Mouse (Mus musculus): ENCODE data around the gene Rere. TPM values are rescaled to one million over a fixed set of nuclear protein-coding genes. Genes with fewer than 3 reads are reported as not detected.

Rere gene
- polyA plus RNA-seq, 1 experiment from 2014 or later: 44.4 TPM

DNA sequence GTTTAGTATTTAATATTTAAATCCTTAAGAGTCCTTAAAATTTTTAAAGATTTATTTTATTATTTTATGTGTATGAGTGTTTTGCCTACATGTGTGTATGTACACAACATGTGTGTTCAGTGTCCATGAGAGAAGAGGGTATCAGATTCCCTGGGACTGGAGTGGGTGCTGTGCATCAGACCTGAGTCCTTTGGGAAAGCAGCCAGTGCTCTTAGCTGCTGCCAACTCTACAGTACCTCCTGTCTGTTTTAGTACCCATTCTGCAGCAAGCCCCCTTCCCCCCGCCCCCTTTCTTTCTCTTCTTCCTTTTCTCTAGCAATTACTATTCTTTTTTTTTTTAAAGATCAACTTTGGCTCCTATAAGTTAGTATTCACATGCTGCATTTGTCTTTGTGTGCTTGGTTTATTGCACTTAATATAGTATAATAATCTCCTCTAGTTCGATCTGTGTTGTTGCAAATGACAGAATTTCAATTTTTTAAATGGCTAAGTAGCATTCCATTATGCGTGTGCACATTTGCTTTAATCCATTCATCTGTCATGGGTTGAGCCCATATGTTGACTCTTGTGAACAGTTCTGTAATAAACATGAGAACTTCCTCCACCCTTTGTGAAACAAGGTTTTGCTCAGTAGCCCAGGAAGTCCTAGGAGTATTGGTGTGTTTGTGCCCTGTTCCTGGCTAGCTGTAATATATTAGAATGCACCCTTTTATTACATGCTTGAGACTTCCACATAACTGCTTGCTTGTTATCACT, 43.8 kb downstream of the Rere start:
- H3K27me3 ChIP-seq (ENCODE audit: control insufficient read depth, insufficient read depth, low read length): no peaks in the 10 kb centered on the region
- peaks cover 6% of the 10 kb centered on the region; the same call in 1 of the 2 replicates for H3K4me1 ChIP-seq (replicated peaks; ENCODE audit: control insufficient read depth, insufficient read depth, low read length)
- no peak overlapping the region for H3K4me3 ChIP-seq (replicated peaks; ENCODE audit: low read length)
- no peak overlapping the region for H3K9ac ChIP-seq
- no peak for ATAC-seq (ENCODE audit: low FRiP score)
- no peak for DNase-seq (ENCODE audit: low spot score)
- no peaks in the 10 kb centered on the region for H3K36me3 ChIP-seq (replicated peaks; ENCODE audit: control insufficient read depth, insufficient read depth)
- H3K9me3 ChIP-seq (ENCODE audit: control insufficient read depth, low read length): no peaks in the 10 kb centered on the region
- WGBS: 71% methylated on average over 3 of the region's 3 CpGs
- H3K27ac ChIP-seq: no peak overlapping the region
- H3K4me2 ChIP-seq (replicated peaks): no peak overlapping the region

DNA sequence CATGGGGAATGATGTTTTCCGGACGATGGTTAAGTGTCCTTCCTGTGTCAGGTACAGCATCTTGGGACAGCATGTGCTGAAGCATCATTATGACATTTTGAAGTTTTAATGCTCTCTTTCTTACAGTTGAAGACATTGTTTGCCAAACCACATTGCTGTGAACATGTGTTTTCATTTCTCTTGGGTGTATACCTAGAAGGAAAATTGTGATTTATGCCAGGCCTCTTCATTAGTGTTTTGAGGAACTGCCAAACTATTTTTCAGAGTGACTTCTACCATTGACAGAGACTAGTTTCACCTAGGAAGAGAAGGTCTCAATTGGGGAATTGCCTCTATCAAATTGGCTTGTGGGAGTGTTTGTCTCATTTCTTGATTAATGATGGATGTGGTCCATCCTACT, 44.6 kb downstream of the Rere start:
- H3K9me3 ChIP-seq (ENCODE audit: control insufficient read depth, low read length): no peaks in the 10 kb centered on the region
- no peaks in the 10 kb centered on the region for H3K36me3 ChIP-seq (replicated peaks; ENCODE audit: control insufficient read depth, insufficient read depth)
- no peak for DNase-seq (ENCODE audit: low spot score)
- no peak overlapping the region for H3K4me3 ChIP-seq (replicated peaks; ENCODE audit: low read length)
- ATAC-seq (ENCODE audit: low FRiP score): no peak
- no peak overlapping the region for H3K4me2 ChIP-seq (replicated peaks)
- peaks cover 6% of the 10 kb centered on the region; the same call in 1 of the 2 replicates for H3K4me1 ChIP-seq (replicated peaks; ENCODE audit: control insufficient read depth, insufficient read depth, low read length)
- H3K27me3 ChIP-seq (ENCODE audit: control insufficient read depth, insufficient read depth, low read length): no peaks in the 10 kb centered on the region
- no peak overlapping the region for H3K9ac ChIP-seq
- H3K27ac ChIP-seq: 0 out of 2 replicates have a peak overlapping the region, but pooled peaks have one; percentile 32
- WGBS: 79% methylated on average over 2 of the region's 2 CpGs

DNA sequence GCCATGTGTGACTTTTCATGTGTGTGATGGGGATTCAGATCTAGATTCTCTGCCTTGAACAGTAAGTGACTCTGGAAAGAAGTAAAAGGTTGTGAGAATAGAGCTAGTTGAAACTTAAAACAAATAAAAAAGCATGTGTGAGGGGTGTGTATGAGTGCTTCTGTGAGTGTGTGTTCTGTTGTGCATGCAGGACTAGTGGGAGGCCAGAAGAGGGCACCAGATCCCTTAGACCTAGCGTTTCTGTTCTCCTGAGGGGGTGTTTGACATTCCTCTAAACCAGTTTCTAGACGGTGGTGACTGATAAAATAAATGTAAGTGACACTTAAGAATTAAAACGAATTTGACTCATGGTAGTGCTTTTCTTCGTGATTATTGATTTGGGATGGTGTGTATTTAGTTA, 46.0 kb downstream of the Rere start:
- DNase-seq (ENCODE audit: low spot score): no peak
- H3K27ac ChIP-seq: no peak overlapping the region
- H3K4me1 ChIP-seq (replicated peaks; ENCODE audit: control insufficient read depth, insufficient read depth, low read length): peaks cover 6% of the 10 kb centered on the region; the same call in 1 of the 2 replicates
- no peak overlapping the region for H3K9ac ChIP-seq
- no peak overlapping the region for H3K4me2 ChIP-seq (replicated peaks)
- 82% methylated on average over 4 of the region's 4 CpGs for WGBS
- ATAC-seq (ENCODE audit: low FRiP score): no peak
- no peaks in the 10 kb centered on the region for H3K9me3 ChIP-seq (ENCODE audit: control insufficient read depth, low read length)
- H3K27me3 ChIP-seq (ENCODE audit: control insufficient read depth, insufficient read depth, low read length): no peaks in the 10 kb centered on the region
- no peak overlapping the region for H3K4me3 ChIP-seq (replicated peaks; ENCODE audit: low read length)
- no peaks in the 10 kb centered on the region for H3K36me3 ChIP-seq (replicated peaks; ENCODE audit: control insufficient read depth, insufficient read depth)

DNA sequence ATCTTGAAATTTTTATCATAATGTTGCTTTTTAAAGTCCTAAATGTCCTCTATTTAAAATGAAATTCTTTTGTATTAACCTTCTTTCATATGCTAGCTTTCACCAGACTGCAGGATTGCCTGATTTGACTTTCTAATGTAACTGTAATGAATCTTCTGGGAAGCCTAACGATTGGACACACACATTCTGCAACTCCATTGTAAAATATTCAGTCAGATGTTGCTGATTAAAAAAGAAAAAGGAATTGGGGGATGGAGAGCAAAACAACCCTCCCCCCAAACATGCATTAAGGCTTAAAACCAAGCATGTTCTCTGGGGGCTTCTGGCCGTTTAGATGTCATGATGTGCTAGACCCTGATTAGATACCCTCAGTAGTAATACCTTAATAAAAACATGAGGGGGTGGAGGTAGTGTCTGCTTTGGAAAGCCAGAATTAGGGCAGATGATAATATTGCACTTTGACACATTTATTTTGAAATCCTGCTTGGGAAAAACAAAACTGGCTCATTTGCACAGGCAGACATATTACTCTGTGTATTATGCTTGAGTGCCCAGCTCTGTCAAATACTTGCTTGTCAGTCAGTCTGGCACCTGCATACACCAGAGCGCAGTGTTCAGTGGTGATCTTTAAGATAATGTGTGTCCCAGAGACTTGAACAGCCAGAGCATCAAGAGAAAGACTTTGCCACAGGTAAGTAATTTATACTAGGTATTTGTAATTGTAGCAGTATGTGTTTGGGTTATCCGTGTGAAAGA, 52.7 kb downstream of the Rere start:
- Histone ChIP-seq H3K4me1 (replicated peaks; ENCODE audit: control insufficient read depth, insufficient read depth, low read length) (peaks cover 33% of the 10 kb centered on the region), H3K4me2 (replicated peaks) (peak overlapping the region; percentile 28; the same call in 1 of the 2 replicates), H3K4me3 (replicated peaks; ENCODE audit: low read length) (no peak overlapping the region), H3K9ac (no peak overlapping the region), H3K9me3 (ENCODE audit: control insufficient read depth, low read length) (no peaks in the 10 kb centered on the region), H3K27ac (peak overlapping the region; percentile 86), H3K36me3 (replicated peaks; ENCODE audit: control insufficient read depth, insufficient read depth) (no peaks in the 10 kb centered on the region), H3K27me3 (ENCODE audit: control insufficient read depth, insufficient read depth, low read length) (no peaks in the 10 kb centered on the region)
- ATAC-seq (ENCODE audit: low FRiP score) (peak; percentile 8; the same call in 1 of the 2 replicates), DNase-seq (ENCODE audit: low spot score) (no peak)
- WGBS: 28% methylated on average over 4 of the region's 4 CpGs

DNA sequence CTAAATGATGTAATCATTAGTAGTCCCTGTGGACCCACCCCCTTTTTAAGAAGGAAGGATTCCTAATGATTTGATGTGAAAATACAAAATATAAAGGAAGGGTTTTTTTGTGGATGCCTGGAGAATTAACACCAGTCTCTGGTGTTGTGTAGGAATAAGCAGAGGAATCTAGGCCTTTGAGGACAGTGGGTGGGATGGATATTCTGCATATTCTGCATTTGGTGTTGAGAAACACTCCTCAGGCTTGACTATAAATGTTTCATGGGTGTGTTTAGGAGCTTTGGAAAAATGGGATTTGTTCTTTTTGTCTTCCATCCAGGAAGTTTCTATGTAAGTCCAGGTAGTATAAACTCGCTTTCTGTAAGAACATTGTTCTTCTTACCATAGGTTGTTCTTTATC, 55.8 kb downstream of the Rere start:
- Histone ChIP-seq H3K9me3 (ENCODE audit: control insufficient read depth, low read length) (no peaks in the 10 kb centered on the region), H3K27ac (no peak overlapping the region), H3K9ac (no peak overlapping the region), H3K4me3 (replicated peaks; ENCODE audit: low read length) (no peak overlapping the region), H3K36me3 (replicated peaks; ENCODE audit: control insufficient read depth, insufficient read depth) (no peaks in the 10 kb centered on the region), H3K4me1 (replicated peaks; ENCODE audit: control insufficient read depth, insufficient read depth, low read length) (peaks cover 43% of the 10 kb centered on the region), H3K27me3 (ENCODE audit: control insufficient read depth, insufficient read depth, low read length) (no peaks in the 10 kb centered on the region), H3K4me2 (replicated peaks) (no peak overlapping the region)
- WGBS: 100% methylated on average over 1 of the region's 1 CpGs
- ATAC-seq (ENCODE audit: low FRiP score) (no peak), DNase-seq (ENCODE audit: low spot score) (no peak)

DNA sequence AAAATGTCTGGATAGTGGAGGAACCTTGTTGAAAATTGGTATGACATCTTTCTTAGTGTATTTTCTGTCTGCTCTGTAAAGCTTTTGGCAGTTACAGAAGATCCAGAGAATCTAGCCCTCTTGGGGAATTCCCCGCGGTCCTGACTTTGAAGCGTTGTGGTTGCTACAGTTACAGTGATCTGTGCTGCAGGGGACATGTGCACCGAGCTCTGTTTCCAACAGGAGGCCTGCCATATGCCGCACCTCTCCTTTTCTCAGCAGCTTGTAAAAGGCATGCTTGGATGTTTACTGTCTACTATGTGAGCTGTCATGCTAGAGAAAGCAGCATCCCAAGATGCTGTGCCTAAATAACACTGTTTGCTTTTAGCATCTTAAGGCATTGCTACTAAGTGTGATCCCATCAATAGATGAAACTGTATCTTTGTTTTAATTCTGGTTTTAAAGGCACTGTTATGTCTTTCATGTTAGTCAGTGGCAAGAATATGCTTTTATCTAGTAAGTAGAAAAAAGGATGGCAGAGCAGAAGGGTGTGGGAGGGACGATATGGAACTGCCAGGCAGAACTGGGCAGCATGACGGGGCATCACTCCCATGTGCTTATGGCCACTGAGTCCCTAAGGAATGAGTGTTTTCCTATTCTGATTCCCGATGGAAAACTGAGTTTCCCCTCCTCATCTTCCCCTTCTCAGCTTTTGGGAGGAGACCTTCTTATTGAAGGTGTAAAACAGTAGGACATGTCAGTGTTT, 57.6 kb downstream of the Rere start:
- no peak overlapping the region for H3K4me3 ChIP-seq (replicated peaks; ENCODE audit: low read length)
- 21% methylated on average over 8 of the region's 8 CpGs for WGBS
- H3K36me3 ChIP-seq (replicated peaks; ENCODE audit: control insufficient read depth, insufficient read depth): no peaks in the 10 kb centered on the region
- no peak overlapping the region for H3K9ac ChIP-seq
- DNase-seq (ENCODE audit: low spot score) (peak; percentile 62), ATAC-seq (ENCODE audit: low FRiP score) (peak; percentile 37; the same call in 1 of the 2 replicates)
- H3K4me1 ChIP-seq (replicated peaks; ENCODE audit: control insufficient read depth, insufficient read depth, low read length): peaks cover 32% of the 10 kb centered on the region
- peak overlapping the region; percentile 21; the same call in 1 of the 2 replicates for H3K27ac ChIP-seq
- H3K4me2 ChIP-seq (replicated peaks): no peak overlapping the region
- H3K9me3 ChIP-seq (ENCODE audit: control insufficient read depth, low read length): no peaks in the 10 kb centered on the region
- H3K27me3 ChIP-seq (ENCODE audit: control insufficient read depth, insufficient read depth, low read length): no peaks in the 10 kb centered on the region

DNA sequence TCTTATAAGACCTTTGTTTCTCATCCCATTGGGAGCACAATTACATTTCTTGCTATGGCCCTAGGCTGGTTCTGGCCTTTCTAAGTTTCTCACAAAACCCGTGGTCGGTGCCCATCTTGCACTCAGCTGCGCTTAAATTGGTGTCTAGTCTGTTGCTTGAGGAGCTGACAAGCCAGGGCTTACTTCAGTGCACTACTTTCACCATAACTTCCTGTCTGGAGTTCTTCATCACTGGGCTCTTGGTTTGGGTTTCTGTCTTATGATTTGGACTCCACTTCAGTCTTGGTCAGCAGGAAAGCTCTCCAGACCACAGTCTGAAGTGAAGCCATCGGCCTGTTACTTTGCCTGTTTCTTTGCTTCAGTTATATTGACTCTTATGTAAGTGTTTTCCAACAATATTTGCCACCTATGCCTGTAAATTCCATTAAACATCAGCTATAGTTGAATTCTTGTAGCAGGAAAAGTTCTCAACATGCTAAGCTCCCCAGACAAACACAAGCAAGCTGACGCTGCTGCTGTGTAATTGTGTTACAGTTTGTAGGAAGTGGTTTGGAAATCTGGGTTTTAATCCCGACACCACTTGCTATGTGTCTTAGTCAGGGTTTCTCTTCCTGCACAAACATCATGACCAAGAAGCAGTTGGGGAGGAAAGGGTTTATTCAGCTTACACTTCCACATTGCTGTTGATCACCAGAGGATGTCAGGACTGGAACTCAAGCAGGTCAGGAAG, 59.5 kb downstream of the Rere start:
- Histone ChIP-seq H3K4me3 (replicated peaks; ENCODE audit: low read length) (no peak overlapping the region), H3K27ac (no peak overlapping the region), H3K9ac (no peak overlapping the region), H3K9me3 (ENCODE audit: control insufficient read depth, low read length) (no peaks in the 10 kb centered on the region), H3K4me2 (replicated peaks) (no peak overlapping the region), H3K36me3 (replicated peaks; ENCODE audit: control insufficient read depth, insufficient read depth) (no peaks in the 10 kb centered on the region), H3K27me3 (ENCODE audit: control insufficient read depth, insufficient read depth, low read length) (no peaks in the 10 kb centered on the region), H3K4me1 (replicated peaks; ENCODE audit: control insufficient read depth, insufficient read depth, low read length) (peaks cover 28% of the 10 kb centered on the region)
- DNase-seq (ENCODE audit: low spot score) (no peak), ATAC-seq (ENCODE audit: low FRiP score) (no peak)
- WGBS: 94% methylated on average over 6 of the region's 6 CpGs

DNA sequence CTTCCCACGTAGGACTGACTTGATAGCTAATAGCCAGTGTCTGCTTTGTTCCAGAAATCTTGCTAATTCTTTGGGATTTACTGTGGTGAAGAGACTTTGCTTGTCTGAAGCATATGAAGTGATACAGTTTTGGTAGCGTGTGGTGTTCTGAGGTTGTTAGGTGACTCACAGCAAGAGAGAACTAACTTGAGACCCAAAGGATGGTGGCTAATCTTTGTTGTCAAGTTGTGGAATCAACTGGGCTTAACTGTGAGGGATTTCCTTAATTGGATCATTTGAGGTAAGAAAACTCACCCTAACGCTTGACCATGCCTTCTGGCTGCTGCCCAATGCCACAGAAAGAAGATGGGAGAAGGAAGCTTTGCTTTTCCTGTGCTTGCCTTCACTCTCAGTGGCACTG, 63.1 kb downstream of the Rere start:
- no peak for ATAC-seq (ENCODE audit: low FRiP score)
- H3K36me3 ChIP-seq (replicated peaks; ENCODE audit: control insufficient read depth, insufficient read depth): no peaks in the 10 kb centered on the region
- no peak overlapping the region for H3K4me2 ChIP-seq (replicated peaks)
- H3K4me3 ChIP-seq (replicated peaks; ENCODE audit: low read length): no peak overlapping the region
- no peaks in the 10 kb centered on the region for H3K9me3 ChIP-seq (ENCODE audit: control insufficient read depth, low read length)
- H3K4me1 ChIP-seq (replicated peaks; ENCODE audit: control insufficient read depth, insufficient read depth, low read length): peaks cover 18% of the 10 kb centered on the region
- no peak overlapping the region for H3K27ac ChIP-seq
- no peak for DNase-seq (ENCODE audit: low spot score)
- WGBS: 82% methylated on average over 3 of the region's 3 CpGs
- H3K9ac ChIP-seq: no peak overlapping the region
- no peaks in the 10 kb centered on the region for H3K27me3 ChIP-seq (ENCODE audit: control insufficient read depth, insufficient read depth, low read length)
